Mouse (Mus musculus): ENCODE results near the gene Bach2. TPM values are rescaled to one million over a fixed set of nuclear protein-coding genes. Genes with fewer than 3 reads are reported as not detected.

Gene Bach2
- polyA plus RNA-seq, 2 experiments: 0.45 to 0.67 TPM

DNA sequence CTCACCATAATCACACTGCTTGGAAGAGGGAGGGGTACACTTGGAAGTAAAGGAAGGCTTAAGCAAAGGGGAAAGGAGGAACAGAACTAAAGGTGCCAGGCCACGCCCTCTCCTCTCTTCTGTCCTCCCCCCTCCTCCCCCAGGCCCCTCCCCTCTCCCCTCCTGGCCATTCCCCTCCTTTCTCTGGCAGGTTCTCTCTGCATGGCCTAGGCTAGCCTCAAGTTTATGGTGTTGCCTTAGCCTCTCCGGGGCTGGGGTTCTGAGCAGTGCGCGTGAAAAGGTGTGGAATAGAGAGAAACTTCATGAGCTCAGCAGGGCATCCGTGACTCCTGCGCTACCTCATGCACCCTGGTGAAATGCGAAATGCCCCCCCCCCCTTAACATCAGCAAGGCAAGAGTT is 254.2 kb downstream of the Bach2 start:
- DNase-seq (ENCODE audit: low read depth in 3 of 3, low spot score in 3 of 3) (no peak), ATAC-seq (ENCODE audit: insufficient read depth) (no peak)
- H3K4me1 ChIP-seq (replicated peaks; ENCODE audit: control insufficient read depth in 2 of 2, insufficient read depth in 2 of 2, low read length in 1 of 2): no peaks in the 10 kb centered on the region
- no peak overlapping the region for H3K4me2 ChIP-seq (ENCODE audit: low read depth)
- no peak overlapping the region for H3K27ac ChIP-seq
- H3K27me3 ChIP-seq (ENCODE audit: control insufficient read depth, insufficient read depth, low read length): no peaks in the 10 kb centered on the region
- H3K9me3 ChIP-seq (ENCODE audit: control insufficient read depth, low read length): no peaks in the 10 kb centered on the region
- H3K4me3 ChIP-seq (ENCODE audit: insufficient read depth in 1 of 2, low read depth in 2 of 2, low read length in 2 of 2): no peak overlapping the region
- TF ChIP-seq CTCF (IDR thresholded peaks at IDR 0.05; ENCODE audit: low read depth) (no peak), EP300 (IDR thresholded peaks at IDR 0.05; ENCODE audit: low read depth) (no peak)
- WGBS (ENCODE audit: insufficient replicate concordance): 70% methylated on average over 7 of the region's 7 CpGs
- no peak overlapping the region for H3K9ac ChIP-seq (replicated peaks)
- H3K36me3 ChIP-seq (replicated peaks; ENCODE audit: control insufficient read depth, insufficient read depth, low read depth): no peaks in the 10 kb centered on the region

DNA sequence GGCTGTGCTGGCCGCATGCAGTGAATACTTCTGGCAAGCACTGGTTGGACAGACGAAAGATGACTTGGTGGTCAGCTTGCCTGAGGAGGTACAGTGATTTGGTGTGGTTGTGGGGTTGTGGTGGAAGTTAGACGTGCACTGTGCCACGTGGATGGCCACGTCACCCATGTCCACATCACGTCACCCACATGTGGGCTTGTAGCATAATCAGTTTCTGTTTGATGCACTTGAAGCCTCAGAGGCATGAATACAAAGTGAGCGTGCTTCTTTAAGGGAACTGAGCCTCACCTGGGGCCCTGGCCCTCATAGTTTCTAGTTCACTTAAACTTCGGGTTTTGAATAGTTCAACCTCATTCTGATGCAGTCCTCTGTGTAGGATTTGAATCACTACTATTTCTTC is 263.2 kb downstream of the Bach2 start:
- no peak for ATAC-seq (ENCODE audit: insufficient read depth)
- TF ChIP-seq EP300 (IDR thresholded peaks at IDR 0.05; ENCODE audit: low read depth) (no peak), CTCF (IDR thresholded peaks at IDR 0.05; ENCODE audit: low read depth) (no peak)
- Histone ChIP-seq H3K4me1 (replicated peaks; ENCODE audit: control insufficient read depth in 2 of 2, insufficient read depth in 2 of 2, low read length in 1 of 2) (no peaks in the 10 kb centered on the region), H3K4me3 (ENCODE audit: insufficient read depth in 1 of 2, low read depth in 2 of 2, low read length in 2 of 2) (no peak overlapping the region), H3K36me3 (replicated peaks; ENCODE audit: control insufficient read depth, insufficient read depth, low read depth) (no peaks in the 10 kb centered on the region), H3K27ac (no peak overlapping the region), H3K27me3 (ENCODE audit: control insufficient read depth, insufficient read depth, low read length) (no peaks in the 10 kb centered on the region), H3K4me2 (ENCODE audit: low read depth) (no peak overlapping the region), H3K9ac (replicated peaks) (no peak overlapping the region), H3K9me3 (ENCODE audit: control insufficient read depth, low read length) (no peaks in the 10 kb centered on the region)
- DNase-seq (ENCODE audit: low read depth in 3 of 3, low spot score in 3 of 3): no peak
- WGBS (ENCODE audit: insufficient replicate concordance): 66% methylated on average over 8 of the region's 8 CpGs

DNA sequence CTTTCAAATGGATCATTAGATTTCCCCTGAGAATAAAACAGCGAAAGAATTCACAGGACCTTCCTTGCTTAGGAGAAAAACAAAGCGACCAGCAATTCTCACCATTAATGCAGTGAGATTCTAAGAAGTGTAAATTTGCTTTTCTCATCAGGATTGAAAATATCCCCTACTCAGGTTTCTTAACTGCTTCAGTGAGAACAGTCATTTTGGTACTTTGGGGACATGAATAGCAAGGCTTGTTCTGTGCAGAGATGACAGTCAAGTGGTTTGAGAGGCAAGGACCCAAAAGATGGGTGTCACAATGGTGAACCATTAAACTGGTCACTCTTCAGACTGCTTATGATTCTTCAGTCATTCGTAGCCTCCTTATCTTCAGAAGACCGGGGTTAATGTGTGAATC is 263.6 kb downstream of the Bach2 start:
- Histone ChIP-seq H3K9ac (replicated peaks) (no peak overlapping the region), H3K27ac (no peak overlapping the region), H3K4me3 (ENCODE audit: insufficient read depth in 1 of 2, low read depth in 2 of 2, low read length in 2 of 2) (no peak overlapping the region), H3K4me2 (ENCODE audit: low read depth) (no peak overlapping the region), H3K4me1 (replicated peaks; ENCODE audit: control insufficient read depth in 2 of 2, insufficient read depth in 2 of 2, low read length in 1 of 2) (no peaks in the 10 kb centered on the region), H3K27me3 (ENCODE audit: control insufficient read depth, insufficient read depth, low read length) (no peaks in the 10 kb centered on the region), H3K9me3 (ENCODE audit: control insufficient read depth, low read length) (no peaks in the 10 kb centered on the region), H3K36me3 (replicated peaks; ENCODE audit: control insufficient read depth, insufficient read depth, low read depth) (no peaks in the 10 kb centered on the region)
- 65% methylated on average over 4 of the region's 4 CpGs for WGBS (ENCODE audit: insufficient replicate concordance)
- TF ChIP-seq EP300 (IDR thresholded peaks at IDR 0.05; ENCODE audit: low read depth) (no peak), CTCF (IDR thresholded peaks at IDR 0.05; ENCODE audit: low read depth) (no peak)
- ATAC-seq (ENCODE audit: insufficient read depth) (no peak), DNase-seq (ENCODE audit: low read depth in 3 of 3, low spot score in 3 of 3) (no peak)

DNA sequence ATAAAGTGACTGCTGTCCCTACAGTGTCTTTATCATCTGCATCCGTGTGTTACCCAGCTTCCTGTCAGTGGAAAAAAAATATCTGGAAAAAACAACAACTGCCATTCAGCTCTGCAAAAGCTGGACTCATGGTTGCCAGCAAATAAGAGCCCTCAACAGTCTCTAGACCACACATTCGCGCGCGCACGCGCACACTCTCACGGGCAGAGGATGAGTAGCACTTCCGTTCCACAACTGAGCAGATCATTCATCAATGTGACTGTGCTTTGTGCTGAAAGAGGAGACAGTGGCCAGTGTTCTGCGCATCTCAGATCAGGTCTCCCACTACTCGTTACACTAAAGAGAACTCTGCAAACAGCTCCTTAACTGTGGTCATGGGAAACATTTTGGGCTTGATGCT is 265.6 kb downstream of the Bach2 start:
- 34% methylated on average over 11 of the region's 11 CpGs for WGBS (ENCODE audit: insufficient replicate concordance)
- no peak for DNase-seq (ENCODE audit: low read depth in 3 of 3, low spot score in 3 of 3)
- Histone ChIP-seq H3K27me3 (ENCODE audit: control insufficient read depth, insufficient read depth, low read length) (no peaks in the 10 kb centered on the region), H3K27ac (no peak overlapping the region), H3K4me2 (ENCODE audit: low read depth) (no peak overlapping the region), H3K9me3 (ENCODE audit: control insufficient read depth, low read length) (no peaks in the 10 kb centered on the region), H3K4me3 (ENCODE audit: insufficient read depth in 1 of 2, low read depth in 2 of 2, low read length in 2 of 2) (no peak overlapping the region), H3K4me1 (replicated peaks; ENCODE audit: control insufficient read depth in 2 of 2, insufficient read depth in 2 of 2, low read length in 1 of 2) (no peaks in the 10 kb centered on the region), H3K9ac (replicated peaks) (no peak overlapping the region), H3K36me3 (replicated peaks; ENCODE audit: control insufficient read depth, insufficient read depth, low read depth) (no peaks in the 10 kb centered on the region)
- TF ChIP-seq CTCF (IDR thresholded peaks at IDR 0.05; ENCODE audit: low read depth): no peak
- no peak for TF ChIP-seq EP300 (IDR thresholded peaks at IDR 0.05; ENCODE audit: low read depth)
- no peak for ATAC-seq (ENCODE audit: insufficient read depth)

DNA sequence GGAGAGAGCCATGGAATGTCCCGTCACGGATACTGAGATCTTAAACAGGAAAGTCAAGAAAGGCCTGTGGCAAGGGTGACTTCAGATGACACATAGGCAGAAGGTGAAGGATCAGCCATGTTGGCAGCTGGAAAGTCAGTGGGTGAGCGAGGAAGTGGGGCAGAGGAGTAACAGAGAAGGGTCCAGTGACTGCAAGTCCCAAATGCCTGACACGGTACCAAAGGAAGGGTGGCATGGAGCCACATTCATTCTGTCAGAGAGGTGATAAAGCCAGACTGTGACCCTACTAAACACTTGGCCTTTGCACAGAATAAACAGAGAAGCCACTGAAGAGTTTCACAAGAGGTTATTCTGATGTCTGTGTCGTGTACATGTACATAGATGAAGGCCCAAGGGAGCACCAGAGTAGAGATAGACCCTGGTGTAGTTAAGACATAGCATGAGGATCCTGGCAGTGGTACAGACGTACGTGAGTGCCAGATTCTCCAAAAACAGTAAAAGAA is 267.8 kb downstream of the Bach2 start:
- Histone ChIP-seq H3K9me3 (ENCODE audit: control insufficient read depth, low read length) (no peaks in the 10 kb centered on the region), H3K27me3 (ENCODE audit: control insufficient read depth, insufficient read depth, low read length) (no peaks in the 10 kb centered on the region), H3K4me3 (ENCODE audit: insufficient read depth in 1 of 2, low read depth in 2 of 2, low read length in 2 of 2) (no peak overlapping the region), H3K4me2 (ENCODE audit: low read depth) (no peak overlapping the region), H3K27ac (no peak overlapping the region), H3K4me1 (replicated peaks; ENCODE audit: control insufficient read depth in 2 of 2, insufficient read depth in 2 of 2, low read length in 1 of 2) (no peaks in the 10 kb centered on the region), H3K9ac (replicated peaks) (no peak overlapping the region), H3K36me3 (replicated peaks; ENCODE audit: control insufficient read depth, insufficient read depth, low read depth) (no peaks in the 10 kb centered on the region)
- DNase-seq (ENCODE audit: low read depth in 3 of 3, low spot score in 3 of 3) (no peak), ATAC-seq (ENCODE audit: insufficient read depth) (no peak)
- WGBS (ENCODE audit: insufficient replicate concordance): 65% methylated on average over 7 of the region's 7 CpGs
- TF ChIP-seq EP300 (IDR thresholded peaks at IDR 0.05; ENCODE audit: low read depth) (no peak), CTCF (IDR thresholded peaks at IDR 0.05; ENCODE audit: low read depth) (no peak)
